Mouse (Mus musculus) lung, adult 2 months (tissue): Measurements from ENCODE around the gene Inpp4b. TPM values are rescaled to one million over a fixed set of nuclear protein-coding genes. Genes with fewer than 3 reads are reported as not detected.

Source experiments
- DNase-seq: peaks from one replicate; pipeline ENCODE4 v3.0.0; 2022
- H3K4me1 ChIP-seq: fragments of 200-500 bp; 2 replicates; pipeline ENCODE4 v1.6.1; 2011; ENCODE audit warnings: low read length; ENCODE audit not compliant: control insufficient read depth, insufficient read depth
- H3K4me3 ChIP-seq: fragments of 200-500 bp; replicated peaks from 2 replicates; pipeline ENCODE3; 2011; ENCODE audit warnings: low read depth, mild to moderate bottlenecking, control low read depth, low read length; ENCODE audit errors: extremely low read depth
- CTCF ChIP-seq: fragments of 200-500 bp; IDR thresholded peaks from 2 replicates; pipeline ENCODE4 v1.5.1; 2011; ENCODE audit warnings: mild to moderate bottlenecking, low read length, control low read depth; ENCODE audit not compliant: insufficient read depth
- POLR2A ChIP-seq: fragments of 200-500 bp; IDR thresholded peaks from 2 replicates; pipeline ENCODE4 v1.6.1; 2011; ENCODE audit warnings: low read depth, mild to moderate bottlenecking, control low read depth, low read length, borderline replicate concordance; ENCODE audit errors: extremely low read depth
- WGBS: fragments of 180-500 bp; shearing (Covaris S2); methylation state at CpG from one replicate; pipeline ENCODE4 v1.1.7; 2018; 5-methylcytosine and 5-hydroxymethylcytosine counted together
- polyA plus RNA-seq: library from polyadenylated mRNA; depleted of rRNA; stranded (reverse); fragments of >200 nt; gene quantifications from 2 replicates; pipeline ENCODE4 v1.2.3, GENCODE M21; 2012

The Inpp4b gene
- polyA plus RNA-seq, 1 experiment, result 2.6 TPM

- H3K4me3 ChIP-seq, result no peak overlapping the region
- DNase-seq, result no peak
- WGBS, result 70% methylated on average over 4 of the region's 4 CpGs
- no peaks in the 10 kb centered on the region for H3K4me1 ChIP-seq
- TF ChIP-seq POLR2A, result no peak
- no peak for TF ChIP-seq CTCF
Observed at GRCm38 (mm10) chr8:81558550-81558949, 216.2 kb downstream of the Inpp4b start.

GRCm38 (mm10) chr8:81562405-81562804, 220.0 kb downstream of the Inpp4b start:
- no peak for TF ChIP-seq POLR2A
- no peak for TF ChIP-seq CTCF
- Histone ChIP-seq H3K4me1 (no peaks in the 10 kb centered on the region), H3K4me3 (no peak overlapping the region)
- DNase-seq, result no peak
- WGBS, result 68% methylated on average over 1 of the region's 1 CpGs

- Histone ChIP-seq H3K4me3 (no peak overlapping the region), H3K4me1 (no peaks in the 10 kb centered on the region)
- WGBS, result 88% methylated on average over 4 of the region's 4 CpGs
- TF ChIP-seq CTCF (no peak), POLR2A (no peak)
- no peak for DNase-seq
Observed at GRCm38 (mm10) chr8:81565484-81565883, 223.1 kb downstream of the Inpp4b start.

GRCm38 (mm10) chr8:81572319-81573104, 230.2 kb downstream of the Inpp4b start:
- Histone ChIP-seq H3K4me3 (no peak overlapping the region), H3K4me1 (no peaks in the 10 kb centered on the region)
- 92% methylated on average over 1 of the region's 1 CpGs for WGBS
- no peak for TF ChIP-seq POLR2A
- TF ChIP-seq CTCF, result no peak
- no peak for DNase-seq

- TF ChIP-seq POLR2A, result no peak
- no peak for TF ChIP-seq CTCF
- Histone ChIP-seq H3K4me3 (no peak overlapping the region), H3K4me1 (no peaks in the 10 kb centered on the region)
- DNase-seq, result no peak
- 84% methylated on average over 3 of the region's 3 CpGs for WGBS
Observed at GRCm38 (mm10) chr8:81575268-81575917, 233.0 kb downstream of the Inpp4b start.

GRCm38 (mm10) chr8:81578951-81579350, 236.6 kb downstream of the Inpp4b start:
- Histone ChIP-seq H3K4me1 (no peaks in the 10 kb centered on the region), H3K4me3 (no peak overlapping the region)
- 61% methylated on average over 3 of the region's 3 CpGs for WGBS
- TF ChIP-seq CTCF (no peak), POLR2A (no peak)
- no peak for DNase-seq

GRCm38 (mm10) chr8:81581817-81582437, 239.6 kb downstream of the Inpp4b start:
- no peak overlapping the region for H3K4me3 ChIP-seq
- TF ChIP-seq CTCF (no peak), POLR2A (no peak)
- no peak for DNase-seq
- no peaks in the 10 kb centered on the region for H3K4me1 ChIP-seq
- WGBS, result 61% methylated on average over 2 of the region's 2 CpGs

GRCm38 (mm10) chr8:81582906-81583305, 240.6 kb downstream of the Inpp4b start:
- TF ChIP-seq POLR2A, result no peak
- TF ChIP-seq CTCF, result no peak
- H3K4me1 ChIP-seq, result no peaks in the 10 kb centered on the region
- no peak overlapping the region for H3K4me3 ChIP-seq
- WGBS, result 69% methylated on average over 1 of the region's 1 CpGs
- DNase-seq, result no peak

- 82% methylated on average over 5 of the region's 5 CpGs for WGBS
Observed at GRCm38 (mm10) chr8:81586783-81587182, 244.4 kb downstream of the Inpp4b start.

More at GRCm38 (mm10) chr8:81586783-81587182, 244.4 kb downstream of the Inpp4b start:
- no peak for DNase-seq
- Histone ChIP-seq H3K4me3 (no peak overlapping the region), H3K4me1 (no peaks in the 10 kb centered on the region)
- TF ChIP-seq CTCF (no peak), POLR2A (no peak)
